Mouse (Mus musculus): ENCODE measurements around the gene Mrvi1. TPM values are rescaled to one million over a fixed set of nuclear protein-coding genes. Genes with fewer than 3 reads are reported as not detected.

Gene Mrvi1
- polyA plus RNA-seq, 1 experiment = 2.2 TPM

DNA sequence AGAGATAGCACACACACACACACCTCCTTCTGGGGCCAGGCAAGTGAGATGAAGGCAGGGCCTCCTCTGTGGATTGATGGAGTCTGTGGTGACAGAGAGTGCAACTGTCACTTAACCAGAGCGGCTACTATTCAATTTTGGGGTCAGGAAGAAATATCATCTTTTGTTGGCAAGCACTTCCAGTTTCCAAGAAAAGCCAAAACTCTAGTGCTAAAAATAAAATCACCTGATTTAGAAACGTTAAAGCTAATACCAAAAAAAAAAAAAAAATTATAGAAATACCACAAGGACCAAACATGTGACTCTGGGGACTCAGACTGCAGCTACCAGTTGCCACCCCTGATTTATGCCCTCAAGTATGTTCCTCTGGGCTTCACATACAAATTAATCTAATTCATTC is 26.7 kb downstream of the Mrvi1 start:
- TF ChIP-seq POLR2A (IDR thresholded peaks at IDR 0.05; ENCODE audit: borderline replicate concordance, insufficient read depth, low read length) (no peak), CTCF (IDR thresholded peaks at IDR 0.05; ENCODE audit: borderline replicate concordance, insufficient read depth, low read depth, low read length) (no peak)
- H3K27me3 ChIP-seq (ENCODE audit: control insufficient read depth, insufficient read depth, low read length) = no peaks in the 10 kb centered on the region
- no peak overlapping the region for H3K4me3 ChIP-seq (replicated peaks; ENCODE audit: insufficient read depth, low read depth, low read length)
- WGBS = 54% methylated on average over 2 of the region's 2 CpGs
- no peak overlapping the region for H3K27ac ChIP-seq (ENCODE audit: insufficient read depth, low read length)
- H3K4me1 ChIP-seq (ENCODE audit: control insufficient read depth, insufficient read depth, low read length) = no peaks in the 10 kb centered on the region
- DNase-seq = no peak

DNA sequence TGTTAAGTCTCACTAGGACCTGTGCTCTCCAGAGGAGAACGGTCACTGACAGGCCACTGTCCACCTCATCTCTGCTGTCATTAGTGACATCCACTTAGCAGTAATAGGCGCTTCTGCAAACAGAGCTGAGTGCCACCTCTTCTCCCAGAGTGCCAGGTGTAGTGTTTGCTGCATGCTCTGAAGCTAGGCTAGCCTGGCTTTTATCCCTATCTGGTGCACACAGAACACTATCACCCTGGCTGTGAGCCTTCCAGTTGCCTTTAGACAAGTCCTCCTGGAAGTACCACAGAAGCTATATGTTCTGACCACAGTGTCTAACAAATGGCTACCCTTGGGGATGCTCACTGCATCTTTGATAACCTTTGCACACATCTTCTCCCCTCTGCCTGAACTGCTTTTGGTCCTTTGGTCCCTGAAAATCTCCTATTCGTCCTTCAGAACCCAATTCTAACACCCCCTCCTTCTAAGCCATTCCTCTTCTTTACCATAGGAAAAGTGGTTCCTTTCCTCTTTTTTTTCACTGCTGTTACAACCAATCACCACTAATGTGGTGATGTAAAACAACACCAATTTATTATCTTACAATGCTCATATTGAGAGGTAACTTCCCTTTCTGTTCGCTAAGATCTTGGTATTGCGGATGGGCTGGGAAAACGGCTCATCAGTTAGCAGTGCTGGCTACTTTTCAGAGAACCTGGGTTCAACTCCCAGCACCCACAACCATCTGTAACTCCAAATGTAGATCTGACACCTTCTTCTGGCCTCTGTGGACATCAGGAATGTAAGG is 28.0 kb downstream of the Mrvi1 start:
- TF ChIP-seq POLR2A (IDR thresholded peaks at IDR 0.05; ENCODE audit: borderline replicate concordance, insufficient read depth, low read length) = no peak
- TF ChIP-seq CTCF (IDR thresholded peaks at IDR 0.05; ENCODE audit: borderline replicate concordance, insufficient read depth, low read depth, low read length) = no peak
- Histone ChIP-seq H3K27me3 (ENCODE audit: control insufficient read depth, insufficient read depth, low read length) (no peaks in the 10 kb centered on the region), H3K4me3 (replicated peaks; ENCODE audit: insufficient read depth, low read depth, low read length) (no peak overlapping the region), H3K27ac (ENCODE audit: insufficient read depth, low read length) (no peak overlapping the region), H3K4me1 (ENCODE audit: control insufficient read depth, insufficient read depth, low read length) (no peaks in the 10 kb centered on the region)
- no peak for DNase-seq
- 88% methylated on average over 6 of the region's 6 CpGs for WGBS

DNA sequence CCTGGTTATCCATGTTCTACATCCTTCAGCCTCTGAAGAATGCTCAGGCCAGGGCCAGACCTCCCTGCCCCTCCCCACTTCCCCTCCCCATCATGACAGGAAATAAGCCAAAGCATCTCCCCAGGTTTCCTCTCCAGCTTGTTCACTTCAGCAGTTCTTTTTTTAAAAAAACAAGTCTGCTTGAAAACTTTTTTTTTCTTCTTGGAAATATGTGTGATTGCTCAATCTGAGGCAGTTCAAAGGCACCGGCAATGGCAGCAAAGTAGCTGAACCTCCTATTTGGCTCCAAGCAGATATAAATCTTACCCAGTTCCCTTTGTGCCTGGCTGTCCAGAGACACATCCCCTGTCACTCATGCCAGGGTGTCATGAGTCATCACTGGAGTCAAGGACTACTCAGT is 29.1 kb downstream of the Mrvi1 start:
- Histone ChIP-seq H3K4me1 (ENCODE audit: control insufficient read depth, insufficient read depth, low read length) (no peaks in the 10 kb centered on the region), H3K4me3 (replicated peaks; ENCODE audit: insufficient read depth, low read depth, low read length) (no peak overlapping the region), H3K27ac (ENCODE audit: insufficient read depth, low read length) (no peak overlapping the region), H3K27me3 (ENCODE audit: control insufficient read depth, insufficient read depth, low read length) (no peaks in the 10 kb centered on the region)
- 77% methylated on average over 1 of the region's 1 CpGs for WGBS
- TF ChIP-seq POLR2A (IDR thresholded peaks at IDR 0.05; ENCODE audit: borderline replicate concordance, insufficient read depth, low read length) (no peak), CTCF (IDR thresholded peaks at IDR 0.05; ENCODE audit: borderline replicate concordance, insufficient read depth, low read depth, low read length) (no peak)
- DNase-seq = no peak

DNA sequence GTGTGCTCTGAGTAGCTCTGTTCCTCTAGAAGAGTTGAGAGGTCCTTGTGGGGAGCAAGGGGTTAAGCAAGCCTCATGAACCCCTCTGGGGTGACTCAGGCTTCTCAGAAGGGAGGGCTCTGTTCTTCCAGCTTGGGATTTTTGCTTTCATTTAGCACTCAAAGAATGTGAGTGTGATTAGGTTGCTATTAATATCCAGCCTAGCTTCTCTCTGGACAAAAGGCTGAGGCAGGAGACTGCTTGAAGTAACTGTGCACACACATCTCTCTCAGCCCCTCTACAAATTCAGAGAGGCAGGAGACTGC is 31.7 kb downstream of the Mrvi1 start:
- DNase-seq = no peak
- Histone ChIP-seq H3K27ac (ENCODE audit: insufficient read depth, low read length) (no peak overlapping the region), H3K4me3 (replicated peaks; ENCODE audit: insufficient read depth, low read depth, low read length) (no peak overlapping the region), H3K4me1 (ENCODE audit: control insufficient read depth, insufficient read depth, low read length) (no peaks in the 10 kb centered on the region), H3K27me3 (ENCODE audit: control insufficient read depth, insufficient read depth, low read length) (no peaks in the 10 kb centered on the region)
- no peak for TF ChIP-seq CTCF (IDR thresholded peaks at IDR 0.05; ENCODE audit: borderline replicate concordance, insufficient read depth, low read depth, low read length)
- TF ChIP-seq POLR2A (IDR thresholded peaks at IDR 0.05; ENCODE audit: borderline replicate concordance, insufficient read depth, low read length) = no peak

DNA sequence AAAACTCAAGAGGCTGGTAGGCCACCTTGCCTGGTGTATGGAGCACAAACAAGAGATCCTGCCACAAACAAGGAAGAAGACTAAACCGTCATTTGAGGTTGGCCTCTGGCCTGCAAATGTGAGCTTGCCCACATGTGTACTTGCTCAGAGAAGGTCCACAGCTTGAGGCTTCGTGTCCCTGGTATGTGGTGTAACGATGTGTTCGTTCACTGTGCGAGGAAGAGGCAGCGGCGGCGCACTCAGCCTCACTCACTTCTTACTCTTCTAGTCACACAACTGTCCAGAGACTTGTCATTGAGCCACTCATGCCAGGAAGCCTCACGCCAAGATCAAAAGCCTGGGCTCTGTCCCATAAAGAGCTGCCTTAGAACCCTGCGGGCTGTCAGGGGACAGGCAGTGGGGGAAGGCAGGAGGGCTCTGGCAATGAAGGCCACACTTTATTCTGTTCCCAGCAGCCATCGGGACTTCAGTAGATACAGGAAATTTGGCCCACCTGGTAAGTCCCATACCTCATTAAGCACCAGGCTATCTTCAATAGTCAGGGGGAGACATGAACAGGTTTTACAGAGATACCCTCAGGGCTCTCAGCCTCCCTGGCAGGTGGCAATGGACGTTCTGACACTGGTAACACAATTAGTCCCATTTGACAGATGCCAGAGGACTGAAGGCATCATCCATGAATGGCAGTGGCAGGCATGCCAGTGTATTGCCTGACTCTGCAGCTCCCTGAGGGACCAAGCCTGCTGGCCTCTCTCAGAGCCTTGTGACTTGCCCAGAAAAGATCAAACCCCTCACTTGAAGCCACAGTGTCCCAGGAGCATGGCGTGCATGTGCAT is 32.3 kb downstream of the Mrvi1 start:
- H3K27me3 ChIP-seq (ENCODE audit: control insufficient read depth, insufficient read depth, low read length) = no peaks in the 10 kb centered on the region
- H3K4me3 ChIP-seq (replicated peaks; ENCODE audit: insufficient read depth, low read depth, low read length) = no peak overlapping the region
- no peak for TF ChIP-seq CTCF (IDR thresholded peaks at IDR 0.05; ENCODE audit: borderline replicate concordance, insufficient read depth, low read depth, low read length)
- no peak for TF ChIP-seq POLR2A (IDR thresholded peaks at IDR 0.05; ENCODE audit: borderline replicate concordance, insufficient read depth, low read length)
- no peak overlapping the region for H3K27ac ChIP-seq (ENCODE audit: insufficient read depth, low read length)
- DNase-seq = no peak
- H3K4me1 ChIP-seq (ENCODE audit: control insufficient read depth, insufficient read depth, low read length) = no peaks in the 10 kb centered on the region
- WGBS = 58% methylated on average over 13 of the region's 13 CpGs

DNA sequence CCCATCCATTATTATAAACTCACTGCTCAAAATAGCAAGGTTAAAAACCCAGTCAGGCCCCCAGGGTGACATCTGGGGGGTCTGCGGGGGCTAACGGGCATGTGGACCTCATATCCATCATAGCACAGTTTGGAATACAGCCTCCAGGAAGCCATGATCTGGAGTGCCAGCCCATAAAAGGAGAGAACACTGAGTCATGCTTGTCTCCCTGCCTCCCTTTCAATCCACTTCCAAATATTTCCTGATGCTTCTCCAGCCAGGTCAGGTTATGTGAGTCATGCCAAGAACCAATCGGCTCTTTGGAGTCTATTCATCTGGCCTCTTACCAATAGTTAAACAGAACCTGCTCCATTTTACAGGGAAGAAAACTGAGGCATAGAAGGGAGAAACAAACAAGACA is 33.7 kb downstream of the Mrvi1 start:
- Histone ChIP-seq H3K4me1 (ENCODE audit: control insufficient read depth, insufficient read depth, low read length) (no peaks in the 10 kb centered on the region), H3K27me3 (ENCODE audit: control insufficient read depth, insufficient read depth, low read length) (no peaks in the 10 kb centered on the region), H3K4me3 (replicated peaks; ENCODE audit: insufficient read depth, low read depth, low read length) (no peak overlapping the region), H3K27ac (ENCODE audit: insufficient read depth, low read length) (no peak overlapping the region)
- WGBS = 54% methylated on average over 3 of the region's 3 CpGs
- TF ChIP-seq CTCF (IDR thresholded peaks at IDR 0.05; ENCODE audit: borderline replicate concordance, insufficient read depth, low read depth, low read length) (no peak), POLR2A (IDR thresholded peaks at IDR 0.05; ENCODE audit: borderline replicate concordance, insufficient read depth, low read length) (no peak)
- no peak for DNase-seq

DNA sequence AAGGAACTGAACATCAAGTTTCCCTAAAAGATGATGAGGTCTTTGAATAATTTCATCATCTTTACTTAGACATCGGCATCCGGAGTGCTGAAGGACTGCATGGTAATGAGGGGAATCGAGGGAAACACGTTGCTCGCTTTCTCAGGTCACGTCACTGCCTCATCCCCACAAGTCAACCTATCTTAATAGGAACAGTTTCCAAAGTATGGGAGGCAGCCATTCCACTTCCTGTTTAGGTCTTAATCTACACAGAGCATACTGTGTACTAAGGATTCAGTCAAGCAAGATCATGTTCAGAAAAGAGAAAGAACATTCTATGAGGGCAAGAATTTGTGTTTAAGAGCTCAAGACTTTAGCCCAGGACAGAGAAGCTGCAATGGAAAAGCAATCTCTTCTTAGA is 34.6 kb downstream of the Mrvi1 start:
- H3K4me3 ChIP-seq (replicated peaks; ENCODE audit: insufficient read depth, low read depth, low read length) = no peak overlapping the region
- DNase-seq = no peak
- H3K27ac ChIP-seq (ENCODE audit: insufficient read depth, low read length) = no peak overlapping the region
- no peaks in the 10 kb centered on the region for H3K27me3 ChIP-seq (ENCODE audit: control insufficient read depth, insufficient read depth, low read length)
- no peaks in the 10 kb centered on the region for H3K4me1 ChIP-seq (ENCODE audit: control insufficient read depth, insufficient read depth, low read length)
- WGBS = 95% methylated on average over 6 of the region's 6 CpGs
- TF ChIP-seq CTCF (IDR thresholded peaks at IDR 0.05; ENCODE audit: borderline replicate concordance, insufficient read depth, low read depth, low read length) (no peak), POLR2A (IDR thresholded peaks at IDR 0.05; ENCODE audit: borderline replicate concordance, insufficient read depth, low read length) (no peak)

DNA sequence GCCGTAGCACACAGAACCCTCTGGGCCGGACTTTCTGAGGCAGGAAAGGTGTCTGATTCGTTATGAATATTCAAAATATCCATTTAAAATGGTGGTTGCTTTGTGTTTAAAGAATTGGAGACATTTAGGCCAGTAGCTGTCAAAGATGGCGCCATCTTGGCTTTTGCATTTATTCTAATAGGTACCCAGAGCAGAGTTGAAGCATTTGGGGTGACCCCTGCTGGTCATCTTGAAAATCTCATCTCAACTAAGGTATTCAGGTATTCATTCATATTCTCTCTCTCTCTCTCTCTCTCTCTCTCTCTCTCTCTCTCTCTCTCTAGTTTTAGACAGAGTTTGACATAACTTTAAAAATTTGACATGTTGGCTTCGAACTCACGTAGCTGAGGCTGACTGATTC is 35.5 kb downstream of the Mrvi1 start:
- no peaks in the 10 kb centered on the region for H3K4me1 ChIP-seq (ENCODE audit: control insufficient read depth, insufficient read depth, low read length)
- no peak overlapping the region for H3K27ac ChIP-seq (ENCODE audit: insufficient read depth, low read length)
- no peak for DNase-seq
- TF ChIP-seq POLR2A (IDR thresholded peaks at IDR 0.05; ENCODE audit: borderline replicate concordance, insufficient read depth, low read length) (no peak), CTCF (IDR thresholded peaks at IDR 0.05; ENCODE audit: borderline replicate concordance, insufficient read depth, low read depth, low read length) (no peak)
- WGBS = 81% methylated on average over 6 of the region's 6 CpGs
- H3K4me3 ChIP-seq (replicated peaks; ENCODE audit: insufficient read depth, low read depth, low read length) = no peak overlapping the region
- H3K27me3 ChIP-seq (ENCODE audit: control insufficient read depth, insufficient read depth, low read length) = no peaks in the 10 kb centered on the region
